Mouse (Mus musculus) CH12.LX (cell line): ENCODE measurements around the gene Rpusd4. TPM values are rescaled to one million over a fixed set of nuclear protein-coding genes. Genes with fewer than 3 reads are reported as not detected.
A peak's percentile ranks its signal among the peaks of the same experiment; 100 is the strongest.

Experiments used
- DNase-seq: peaks from one replicate; pipeline ENCODE4 v3.0.0-alpha.2; 2013; ENCODE audit errors: extremely low read depth
- H3K27ac ChIP-seq: 2 replicates; pipeline ENCODE4 v1.5.1; 2012; ENCODE audit warnings: low read depth, mild to moderate bottlenecking, control low read depth, moderate library complexity; ENCODE audit not compliant: insufficient read depth
- H3K27me3 ChIP-seq: replicated peaks from 2 replicates; pipeline ENCODE3; 2012; ENCODE audit warnings: inconsistent platforms
- H3K36me3 ChIP-seq, 2 experiments: replicated peaks in 1 of 2; 2 replicates each; pipeline versions ENCODE3 to v1.6.1; 2012; ENCODE audit warnings: inconsistent platforms in 1 of 2, low read length in 1 of 2, mild to moderate bottlenecking in 1 of 2, mixed read lengths in 1 of 2, moderate library complexity in 1 of 2; ENCODE audit not compliant: control insufficient read depth in 1 of 2, insufficient read depth in 1 of 2
- H3K4me1 ChIP-seq, 2 experiments: 2 replicates each; pipeline ENCODE4 v1.6.1; 2012; ENCODE audit warnings: inconsistent platforms in 1 of 2, moderate library complexity in 1 of 2; ENCODE audit not compliant: insufficient read depth in 2 of 2, control insufficient read depth in 1 of 2
- H3K4me2 ChIP-seq: 2 replicates; pipeline ENCODE4 v1.6.1; 2012; ENCODE audit warnings: low read depth, mild to moderate bottlenecking, control low read depth; ENCODE audit not compliant: poor library complexity, insufficient read depth, severe bottlenecking
- H3K4me3 ChIP-seq, 3 experiments: fragments of 150-350 bp in 1 of 3; sonication (generic) in 1 of 3; replicated peaks in 1 of 3; 2 replicates each; pipeline versions ENCODE3 to v1.5.1; 2011 to 2012; ENCODE audit warnings: low read depth in 2 of 3, low read length in 2 of 3, mild to moderate bottlenecking in 2 of 3, moderate library complexity in 2 of 3, control low read depth in 1 of 3, improper control_type of control experiment in 1 of 3, inconsistent platforms in 1 of 3, mixed read lengths in 1 of 3; ENCODE audit not compliant: poor library complexity in 1 of 3
- H3K79me2 ChIP-seq: replicated peaks from 2 replicates; pipeline ENCODE4 v1.6.1; 2012; ENCODE audit warnings: mild to moderate bottlenecking, moderate library complexity; ENCODE audit not compliant: control insufficient read depth, poor library complexity, insufficient read depth, severe bottlenecking; ENCODE audit errors: extremely low read depth
- H3K9ac ChIP-seq: 2 replicates; pipeline ENCODE4 v1.6.1; 2012; ENCODE audit warnings: low read depth, mild to moderate bottlenecking, control low read depth, moderate library complexity; ENCODE audit not compliant: insufficient read depth
- H3K9me3 ChIP-seq: replicated peaks from 2 replicates; pipeline ENCODE3; 2012; ENCODE audit warnings: low read length, inconsistent platforms, mixed read lengths
- BHLHE40 ChIP-seq: IDR thresholded peaks from 2 replicates; pipeline ENCODE4 v1.6.1; 2011; ENCODE audit warnings: mild to moderate bottlenecking, low read depth, low read length, improper control_type of control experiment
- CTCF ChIP-seq, 2 experiments: IDR thresholded peaks in 1 of 2; conservative IDR thresholded peaks in 1 of 2; 2 replicates each; pipeline ENCODE4 v1.5.1; 2011 to 2012; ENCODE audit warnings: low read depth in 2 of 2, low read length in 2 of 2, improper control_type of control experiment in 1 of 2, inconsistent platforms in 1 of 2, mild to moderate bottlenecking in 1 of 2, moderate library complexity in 1 of 2
- ELF1 ChIP-seq: IDR thresholded peaks from 2 replicates; pipeline ENCODE4 v1.6.1; 2014; ENCODE audit warnings: low read depth, mild to moderate bottlenecking, inconsistent platforms, low read length, improper control_type of control experiment
- ETS1 ChIP-seq: conservative IDR thresholded peaks from 2 replicates; pipeline ENCODE4 v1.6.1; 2012; ENCODE audit warnings: low read depth, mild to moderate bottlenecking, inconsistent platforms, low read length, improper control_type of control experiment, moderate library complexity
- GABPA ChIP-seq: IDR thresholded peaks from 2 replicates; pipeline ENCODE4 v1.6.1; 2012; ENCODE audit warnings: low read depth, low read length, improper control_type of control experiment, inconsistent platforms; ENCODE audit not compliant: insufficient replicate concordance
- IRF4 ChIP-seq: IDR thresholded peaks from 2 replicates; pipeline ENCODE4 v1.6.1; 2014; ENCODE audit warnings: low read depth, mild to moderate bottlenecking, inconsistent platforms, low read length, improper control_type of control experiment
- JUN ChIP-seq: IDR thresholded peaks from 2 replicates; pipeline ENCODE4 v1.6.1; 2011; ENCODE audit warnings: low read depth, mild to moderate bottlenecking, low read length, improper control_type of control experiment, moderate library complexity; ENCODE audit not compliant: insufficient read depth
- JUND ChIP-seq: conservative IDR thresholded peaks from 2 replicates; pipeline ENCODE4 v1.6.1; 2011; ENCODE audit warnings: low read depth, low read length, improper control_type of control experiment
- MAFK ChIP-seq: IDR thresholded peaks from 2 replicates; pipeline ENCODE4 v1.6.1; 2011; ENCODE audit warnings: low read length, improper control_type of control experiment; ENCODE audit not compliant: insufficient replicate concordance
- MAX ChIP-seq: IDR thresholded peaks from 2 replicates; pipeline ENCODE4 v1.6.1; 2011; ENCODE audit warnings: low read length, improper control_type of control experiment
- MAZ ChIP-seq: IDR thresholded peaks from 2 replicates; pipeline ENCODE4 v1.6.1; 2012; ENCODE audit warnings: low read depth, mild to moderate bottlenecking, inconsistent platforms, low read length, improper control_type of control experiment, moderate library complexity
- MEF2A ChIP-seq: IDR thresholded peaks from 2 replicates; pipeline ENCODE4 v1.6.1; 2014; ENCODE audit warnings: low read depth, mild to moderate bottlenecking, inconsistent platforms, low read length, improper control_type of control experiment, borderline replicate concordance
- MXI1 ChIP-seq: IDR thresholded peaks from 2 replicates; pipeline ENCODE4 v1.6.1; 2011; ENCODE audit warnings: mild to moderate bottlenecking, low read depth, low read length, improper control_type of control experiment
- MYC ChIP-seq: IDR thresholded peaks from 2 replicates; pipeline ENCODE4 v1.6.1; 2011; ENCODE audit warnings: low read depth, mild to moderate bottlenecking, improper control_type of control experiment, low read length
- NELFE ChIP-seq: IDR thresholded peaks from 2 replicates; pipeline ENCODE4 v1.6.1; 2011; ENCODE audit warnings: low read depth, low read length, improper control_type of control experiment
- POLR2A ChIP-seq: IDR thresholded peaks from 2 replicates; pipeline ENCODE4 v1.6.1; 2011; ENCODE audit warnings: low read depth, mild to moderate bottlenecking, improper control_type of control experiment, low read length
- RAD21 ChIP-seq: IDR thresholded peaks from 2 replicates; pipeline ENCODE4 v1.6.1; 2011; ENCODE audit warnings: low read depth, mild to moderate bottlenecking, low read length, improper control_type of control experiment, moderate library complexity
- SIN3A ChIP-seq: IDR thresholded peaks from 2 replicates; pipeline ENCODE4 v1.6.1; 2012; ENCODE audit warnings: low read length, improper control_type of control experiment, inconsistent platforms
- SMC3 ChIP-seq: IDR thresholded peaks from 2 replicates; pipeline ENCODE4 v1.6.1; 2011; ENCODE audit warnings: low read depth, low read length, improper control_type of control experiment
- TCF12 ChIP-seq: IDR thresholded peaks from 2 replicates; pipeline ENCODE4 v1.6.1; 2014; ENCODE audit warnings: low read depth, mild to moderate bottlenecking, inconsistent platforms, low read length, improper control_type of control experiment
- UBTF ChIP-seq: IDR thresholded peaks from 2 replicates; pipeline ENCODE4 v1.6.1; 2012; ENCODE audit warnings: low read depth, mild to moderate bottlenecking, inconsistent platforms, low read length, improper control_type of control experiment, moderate library complexity
- USF1 ChIP-seq: IDR thresholded peaks from 2 replicates; pipeline ENCODE4 v1.6.1; 2014; ENCODE audit warnings: low read depth, mild to moderate bottlenecking, inconsistent platforms, low read length, improper control_type of control experiment
- ZKSCAN1 ChIP-seq: IDR thresholded peaks from 2 replicates; pipeline ENCODE4 v1.6.1; 2012; ENCODE audit warnings: low read depth, inconsistent platforms, low read length, improper control_type of control experiment, borderline replicate concordance
- ZMIZ1 ChIP-seq: IDR thresholded peaks from 2 replicates; pipeline ENCODE4 v1.6.1; 2012; ENCODE audit warnings: low read depth, mild to moderate bottlenecking, inconsistent platforms, low read length, improper control_type of control experiment
- ZNF384 ChIP-seq: IDR thresholded peaks from 2 replicates; pipeline ENCODE4 v1.6.1; 2012; ENCODE audit warnings: low read depth, low read length, improper control_type of control experiment, inconsistent platforms
- dilution Hi-C: fragments of 300-500 bp; cut with MboI; formaldehyde crosslinking; loops from 2 replicates; pipeline ENCODE4 v1.14.3; 2020; ENCODE audit warnings: low sequenced_read_pairs; ENCODE audit not compliant: extremely low pct_unique_long_range_greater_than_20kb, extremely low pct_ligation_motif_present
- in situ Hi-C: fragments of 300-500 bp; cut with MboI; formaldehyde crosslinking; loops from 3 replicates; pipeline ENCODE4 v1.14.3; 2019; ENCODE audit warnings: low sequenced_read_pairs, low pct_ligation_motif_present, low pct_unique_long_range_greater_than_20kb, mixed read lengths
- polyA plus RNA-seq: library from polyadenylated mRNA; unstranded; fragments of >175 nt; gene quantifications from 2 replicates; pipeline ENCODE4 v1.2.1, GENCODE M21; 2012; ENCODE audit warnings: low read depth; ENCODE audit not compliant: insufficient read length
- total RNA-seq, 2 experiments: library from RNA; depleted of rRNA; stranded (reverse); fragments of 300-350 nt in 1 of 2; fragments of >200 nt in 1 of 2; gene quantifications; 2 replicates each; pipeline ENCODE4 v1.2.3; 2012 to 2014

Rpusd4 gene
- total and polyA plus RNA-seq, 3 experiments, result 21.7 to 29.5 (median 27.3) TPM

DNA sequence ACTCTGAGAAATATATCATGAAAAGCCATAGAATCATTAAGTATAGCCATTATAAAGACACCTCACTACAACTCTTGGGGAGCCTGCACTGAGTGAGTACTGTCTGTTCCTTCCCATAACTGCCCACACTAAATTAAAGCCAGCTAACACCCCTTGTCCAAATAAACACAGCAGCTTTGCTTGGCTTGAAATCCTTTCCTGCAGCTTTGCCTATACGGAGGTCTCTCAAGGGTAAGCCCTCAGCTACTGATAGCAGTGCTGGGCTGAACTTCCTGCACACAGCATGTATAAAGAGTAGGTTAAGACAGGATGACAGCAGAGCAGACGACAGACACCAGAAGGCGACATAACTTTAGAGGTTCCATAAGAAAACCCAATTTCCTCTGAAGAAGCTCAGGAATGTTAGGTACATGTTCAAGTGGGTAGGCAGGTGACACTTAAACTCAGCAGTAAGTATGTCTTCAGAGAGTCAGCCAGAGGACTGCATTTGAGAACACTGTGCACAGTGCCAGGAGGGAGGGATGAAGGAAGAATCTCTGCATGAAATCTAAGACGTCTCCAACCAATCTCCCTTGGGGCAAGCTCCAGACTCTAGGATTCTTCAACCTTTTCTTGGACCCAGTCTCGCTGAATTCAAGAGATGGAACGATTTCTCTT lies 28.6 kb upstream of the Rpusd4 start:
- no peak overlapping the region for H3K4me3 ChIP-seq
- no peak for DNase-seq
- no peak overlapping the region for H3K9ac ChIP-seq
- H3K36me3 ChIP-seq, result peaks cover 0 to 27% of the 10 kb centered on the region in 2 experiments
- dilution Hi-C loops, result no loop called here
- H3K79me2 ChIP-seq, result no peaks in the 10 kb centered on the region
- H3K4me2 ChIP-seq, result no peak overlapping the region
- H3K27ac ChIP-seq, result no peak overlapping the region
- H3K27me3 ChIP-seq, result no peaks in the 10 kb centered on the region
- no peaks in the 10 kb centered on the region for H3K9me3 ChIP-seq
- no peak for TF ChIP-seq ZKSCAN1
- TF ChIP-seq TCF12, result no peak
- TF ChIP-seq USF1, result no peak
- TF ChIP-seq JUND, result no peak
- no peak for TF ChIP-seq SIN3A
- TF ChIP-seq POLR2A, result no peak
- TF ChIP-seq GABPA, result no peak
- TF ChIP-seq MAFK, result no peak
- TF ChIP-seq ETS1, result no peak
- TF ChIP-seq MAX, result no peak
- no peak for TF ChIP-seq ZNF384
- TF ChIP-seq NELFE, result no peak
- TF ChIP-seq MAZ, result no peak
- no peak for TF ChIP-seq ZMIZ1
- TF ChIP-seq MEF2A, result no peak
- TF ChIP-seq CTCF (conservative IDR thresholded peaks at IDR 0.05 in 1 of 2, IDR thresholded peaks at IDR 0.05 in 1 of 2; ENCODE audit: low read depth in 2 of 2, low read length in 2 of 2), result no peak
- TF ChIP-seq JUN, result no peak
- no peak for TF ChIP-seq UBTF
- TF ChIP-seq, all 38 proteins: peak for 0
- H3K4me1 ChIP-seq, result no peaks in the 10 kb centered on the region
- in situ Hi-C loops, result no loop called here

DNA sequence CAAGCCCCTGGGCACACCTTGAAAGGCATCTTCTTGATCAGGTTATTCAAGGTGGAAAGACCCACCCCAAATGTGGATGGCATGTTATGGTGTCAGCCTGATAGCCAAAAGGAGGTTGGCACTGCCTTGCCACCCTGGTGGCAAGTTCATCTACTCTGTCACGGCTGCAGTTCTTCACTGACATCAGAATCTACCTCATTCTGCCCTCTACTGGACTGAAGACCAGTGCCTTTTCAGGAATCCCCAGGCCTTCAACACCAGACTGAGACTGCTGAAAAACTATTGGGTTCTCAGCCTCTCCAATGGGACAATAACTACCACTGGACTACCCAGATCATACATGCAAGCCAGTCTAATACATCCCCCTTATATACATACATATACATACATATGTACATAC lies 27.9 kb upstream of the Rpusd4 start:
- Histone ChIP-seq H3K79me2 (no peaks in the 10 kb centered on the region), H3K36me3 (peaks cover 0 to 22% of the 10 kb centered on the region in 2 experiments), H3K4me2 (no peak overlapping the region), H3K4me1 (no peaks in the 10 kb centered on the region), H3K27me3 (no peaks in the 10 kb centered on the region), H3K4me3 (no peak overlapping the region), H3K27ac (no peak overlapping the region), H3K9ac (no peak overlapping the region), H3K9me3 (no peaks in the 10 kb centered on the region)
- peak; percentile 12 for DNase-seq
- TF ChIP-seq IRF4 (no peak), RAD21 (peak; percentile 33), MYC (no peak), CTCF (conservative IDR thresholded peaks at IDR 0.05 in 1 of 2, IDR thresholded peaks at IDR 0.05 in 1 of 2; ENCODE audit: low read depth in 2 of 2, low read length in 2 of 2) (peak in 1 of 2 experiments; percentile 53; a peak in 2 of 4 replicates), MXI1 (no peak), ELF1 (no peak), BHLHE40 (no peak), SMC3 (peak; percentile 33)
- in situ Hi-C loops (no loop called here), dilution Hi-C loops (no loop called here)
